Mouse (Mus musculus): Measurements from ENCODE around the gene Slc25a47. TPM values are rescaled to one million over a fixed set of nuclear protein-coding genes. Genes with fewer than 3 reads are reported as not detected.

Slc25a47 gene
- polyA plus RNA-seq, 1 experiment from 2014 or later = 9.8 TPM

GRCm38 (mm10) chr12:108823036-108823435 is 12.8 kb upstream of the Slc25a47 start:
- no peak overlapping the region for H3K27ac ChIP-seq (ENCODE audit: low read depth, low read length)

GRCm38 (mm10) chr12:108824225-108824874 is 11.5 kb upstream of the Slc25a47 start:
- Histone ChIP-seq H3K27me3 (ENCODE audit: control insufficient read depth, insufficient read depth, low read length) (no peaks in the 10 kb centered on the region), H3K4me3 (ENCODE audit: low read depth, low read length) (no peak overlapping the region), H3K9ac (ENCODE audit: low read length) (no peak overlapping the region), H3K27ac (ENCODE audit: low read depth, low read length) (no peak overlapping the region), H3K4me2 (no peak overlapping the region), H3K36me3 (ENCODE audit: control insufficient read depth, insufficient read depth, low read length) (no peaks in the 10 kb centered on the region), H3K4me1 (ENCODE audit: control insufficient read depth, insufficient read depth, low read length) (no peaks in the 10 kb centered on the region), H3K9me3 (ENCODE audit: control insufficient read depth, low read length) (no peaks in the 10 kb centered on the region)
- WGBS = 91% methylated on average over 15 of the region's 15 CpGs
- DNase-seq (ENCODE audit: low spot score, missing footprints) = peak; percentile 39
- ATAC-seq (ENCODE audit: low FRiP score) = no peak

More at GRCm38 (mm10) chr12:108823036-108823435, 12.8 kb upstream of the Slc25a47 start:
- Histone ChIP-seq H3K9me3 (ENCODE audit: control insufficient read depth, low read length) (no peaks in the 10 kb centered on the region), H3K27me3 (ENCODE audit: control insufficient read depth, insufficient read depth, low read length) (no peaks in the 10 kb centered on the region), H3K36me3 (ENCODE audit: control insufficient read depth, insufficient read depth, low read length) (no peaks in the 10 kb centered on the region), H3K4me3 (ENCODE audit: low read depth, low read length) (no peak overlapping the region), H3K9ac (ENCODE audit: low read length) (no peak overlapping the region), H3K4me1 (ENCODE audit: control insufficient read depth, insufficient read depth, low read length) (no peaks in the 10 kb centered on the region), H3K4me2 (no peak overlapping the region)
- no peak for DNase-seq (ENCODE audit: low spot score, missing footprints)
- ATAC-seq (ENCODE audit: low FRiP score) = no peak
- WGBS = 82% methylated on average over 8 of the region's 8 CpGs

- DNase-seq (ENCODE audit: low spot score, missing footprints) (no peak), ATAC-seq (ENCODE audit: low FRiP score) (no peak)
- H3K27me3 ChIP-seq (ENCODE audit: control insufficient read depth, insufficient read depth, low read length) = no peaks in the 10 kb centered on the region
- no peaks in the 10 kb centered on the region for H3K9me3 ChIP-seq (ENCODE audit: control insufficient read depth, low read length)
- no peak overlapping the region for H3K4me2 ChIP-seq
- no peak overlapping the region for H3K4me3 ChIP-seq (ENCODE audit: low read depth, low read length)
- 94% methylated on average over 13 of the region's 13 CpGs for WGBS
- H3K27ac ChIP-seq (ENCODE audit: low read depth, low read length) = no peak overlapping the region
- H3K9ac ChIP-seq (ENCODE audit: low read length) = no peak overlapping the region
- no peaks in the 10 kb centered on the region for H3K36me3 ChIP-seq (ENCODE audit: control insufficient read depth, insufficient read depth, low read length)
- H3K4me1 ChIP-seq (ENCODE audit: control insufficient read depth, insufficient read depth, low read length) = no peaks in the 10 kb centered on the region
Observed at GRCm38 (mm10) chr12:108825561-108826224, 10.2 kb upstream of the Slc25a47 start.

GRCm38 (mm10) chr12:108826282-108826957 is 9.4 kb upstream of the Slc25a47 start:
- WGBS = 94% methylated on average over 19 of the region's 19 CpGs
- Histone ChIP-seq H3K4me3 (ENCODE audit: low read depth, low read length) (no peak overlapping the region), H3K4me1 (ENCODE audit: control insufficient read depth, insufficient read depth, low read length) (no peaks in the 10 kb centered on the region), H3K27ac (ENCODE audit: low read depth, low read length) (no peak overlapping the region), H3K4me2 (no peak overlapping the region), H3K9ac (ENCODE audit: low read length) (no peak overlapping the region), H3K36me3 (ENCODE audit: control insufficient read depth, insufficient read depth, low read length) (no peaks in the 10 kb centered on the region), H3K9me3 (ENCODE audit: control insufficient read depth, low read length) (no peaks in the 10 kb centered on the region), H3K27me3 (ENCODE audit: control insufficient read depth, insufficient read depth, low read length) (no peaks in the 10 kb centered on the region)
- no peak for ATAC-seq (ENCODE audit: low FRiP score)
- DNase-seq (ENCODE audit: low spot score, missing footprints) = no peak

GRCm38 (mm10) chr12:108826958-108827535 is 8.8 kb upstream of the Slc25a47 start:
- H3K4me3 ChIP-seq (ENCODE audit: low read depth, low read length) = no peak overlapping the region
- H3K27me3 ChIP-seq (ENCODE audit: control insufficient read depth, insufficient read depth, low read length) = no peaks in the 10 kb centered on the region
- no peak for DNase-seq (ENCODE audit: low spot score, missing footprints)
- H3K4me2 ChIP-seq = no peak overlapping the region
- no peaks in the 10 kb centered on the region for H3K36me3 ChIP-seq (ENCODE audit: control insufficient read depth, insufficient read depth, low read length)
- 97% methylated on average over 28 of the region's 28 CpGs for WGBS
- no peak for ATAC-seq (ENCODE audit: low FRiP score)
- H3K9me3 ChIP-seq (ENCODE audit: control insufficient read depth, low read length) = no peaks in the 10 kb centered on the region
- H3K4me1 ChIP-seq (ENCODE audit: control insufficient read depth, insufficient read depth, low read length) = no peaks in the 10 kb centered on the region
- no peak overlapping the region for H3K9ac ChIP-seq (ENCODE audit: low read length)
- H3K27ac ChIP-seq (ENCODE audit: low read depth, low read length) = no peak overlapping the region

GRCm38 (mm10) chr12:108827641-108828040 is 8.2 kb upstream of the Slc25a47 start:
- no peaks in the 10 kb centered on the region for H3K36me3 ChIP-seq (ENCODE audit: control insufficient read depth, insufficient read depth, low read length)
- no peak for ATAC-seq (ENCODE audit: low FRiP score)
- DNase-seq (ENCODE audit: low spot score, missing footprints) = no peak
- WGBS = 93% methylated on average over 6 of the region's 6 CpGs
- no peak overlapping the region for H3K4me2 ChIP-seq
- no peaks in the 10 kb centered on the region for H3K4me1 ChIP-seq (ENCODE audit: control insufficient read depth, insufficient read depth, low read length)
- no peak overlapping the region for H3K9ac ChIP-seq (ENCODE audit: low read length)
- no peaks in the 10 kb centered on the region for H3K27me3 ChIP-seq (ENCODE audit: control insufficient read depth, insufficient read depth, low read length)
- no peak overlapping the region for H3K4me3 ChIP-seq (ENCODE audit: low read depth, low read length)
- H3K9me3 ChIP-seq (ENCODE audit: control insufficient read depth, low read length) = no peaks in the 10 kb centered on the region
- H3K27ac ChIP-seq (ENCODE audit: low read depth, low read length) = no peak overlapping the region

- ATAC-seq (ENCODE audit: low FRiP score) = no peak
- Histone ChIP-seq H3K36me3 (ENCODE audit: control insufficient read depth, insufficient read depth, low read length) (no peaks in the 10 kb centered on the region), H3K4me1 (ENCODE audit: control insufficient read depth, insufficient read depth, low read length) (peaks cover 2% of the 10 kb centered on the region), H3K4me2 (no peak overlapping the region), H3K9ac (ENCODE audit: low read length) (no peak overlapping the region), H3K4me3 (ENCODE audit: low read depth, low read length) (no peak overlapping the region), H3K27me3 (ENCODE audit: control insufficient read depth, insufficient read depth, low read length) (no peaks in the 10 kb centered on the region), H3K27ac (ENCODE audit: low read depth, low read length) (no peak overlapping the region), H3K9me3 (ENCODE audit: control insufficient read depth, low read length) (no peaks in the 10 kb centered on the region)
- no peak for DNase-seq (ENCODE audit: low spot score, missing footprints)
- 87% methylated on average over 5 of the region's 5 CpGs for WGBS
Observed at GRCm38 (mm10) chr12:108829636-108830035, 6.2 kb upstream of the Slc25a47 start.

GRCm38 (mm10) chr12:108830358-108830757 is 5.5 kb upstream of the Slc25a47 start:
- Histone ChIP-seq H3K4me1 (ENCODE audit: control insufficient read depth, insufficient read depth, low read length) (peaks cover 8% of the 10 kb centered on the region), H3K27ac (ENCODE audit: low read depth, low read length) (no peak overlapping the region), H3K9me3 (ENCODE audit: control insufficient read depth, low read length) (no peaks in the 10 kb centered on the region), H3K9ac (ENCODE audit: low read length) (no peak overlapping the region), H3K4me2 (no peak overlapping the region), H3K27me3 (ENCODE audit: control insufficient read depth, insufficient read depth, low read length) (no peaks in the 10 kb centered on the region), H3K4me3 (ENCODE audit: low read depth, low read length) (no peak overlapping the region), H3K36me3 (ENCODE audit: control insufficient read depth, insufficient read depth, low read length) (no peaks in the 10 kb centered on the region)
- ATAC-seq (ENCODE audit: low FRiP score) (no peak), DNase-seq (ENCODE audit: low spot score, missing footprints) (no peak)
- WGBS = 87% methylated on average over 6 of the region's 6 CpGs

Measured in midbrain, embryonic 11.5 days (tissue).